9 mouse cellular contexts compared by ENCODE assay signal in genomic region chr5:92489503-92489902, GRCm38 (mm10). TPM values are rescaled to one million over a fixed set of nuclear protein-coding genes. Genes with fewer than 3 reads are reported as not detected.
DNase-seq lines count a peak whose midpoint lies in the region; ATAC-seq lines count a peak whose summit lies in the region.
"Had no signal": no experiment of that assay in that cellular context is flagged by ENCODE, and none has a peak within 500 bp of the region (broad histone marks: within the 10 kb centered on the region; RNA-seq: fewer than 3 reads in every experiment).

No protein-coding gene starts in this region.

- no peak for DNase-seq in heart, embryonic 10.5 days (ENCODE audit: low spot score)
- DNase-seq in heart, postnatal 36 days = no peak
- DNase-seq in adipocyte (ENCODE audit: low spot score) = peak; percentile 47
- DNase-seq in lung, postnatal 4 days = peak; percentile 52 to 72
- DNase-seq in B cell, adult 2 months = no peak
- DNase-seq in urinary bladder, adult 2 months (ENCODE audit: low spot score) = no peak
- no peak for DNase-seq in gastrocnemius, postnatal 4 days (ENCODE audit: low spot score in 2 of 2)

- H3K4me1 ChIP-seq in heart, embryonic 10.5 days = peaks cover 44% of the 10 kb centered on the region
- H3K4me1 ChIP-seq in heart, embryonic 16.5 days (ENCODE audit: control insufficient read depth, insufficient read depth, low read length) = peaks cover 48% of the 10 kb centered on the region

- H3K27ac ChIP-seq in heart, embryonic 10.5 days = peak overlapping the region; percentile 30; the same call in 1 of the 2 replicates
- H3K27ac ChIP-seq in heart, embryonic 16.5 days (ENCODE audit: low read length) = peak overlapping the region; percentile 74
- H3K27ac ChIP-seq: hindbrain, embryonic 15.5 days had no signal

- 28% methylated on average over 4 of the region's 4 CpGs for WGBS in heart, embryonic 10.5 days
- 8% methylated on average over 4 of the region's 4 CpGs for WGBS in heart, embryonic 16.5 days

- H3K4me2 ChIP-seq in heart, embryonic 16.5 days (ENCODE audit: low read depth, low read length) = peak overlapping the region; percentile 29
- H3K4me2 ChIP-seq: hindbrain, embryonic 15.5 days had no signal

- ATAC-seq in heart, embryonic 16.5 days (replicated peaks; ENCODE audit: extremely low read depth, insufficient read depth, low FRiP score) = 0 out of 2 replicates have a peak, but pooled peaks have one; percentile 25

- H3K27me3 ChIP-seq in heart, embryonic 10.5 days (ENCODE audit: insufficient read depth, poor library complexity, severe bottlenecking) = no peaks in the 10 kb centered on the region
- H3K27me3 ChIP-seq in heart, embryonic 16.5 days (ENCODE audit: control insufficient read depth, insufficient read depth, low read length) = no peaks in the 10 kb centered on the region
- H3K27me3 ChIP-seq: hindbrain, embryonic 15.5 days had no signal

- intact Hi-C loops in heart, postnatal 36 days (cut with DNase I) = loop anchor here (2.0 kb wide), 2 partner anchors 15 to 19 kb away; no protein-coding TSS in a partner anchor

- H3K4me3 ChIP-seq in heart, embryonic 10.5 days = no peak overlapping the region
- H3K4me3 ChIP-seq in heart, embryonic 16.5 days (ENCODE audit: low read length) = no peak overlapping the region
- H3K4me3 ChIP-seq: hindbrain, embryonic 15.5 days had no signal

- H3K9me3 ChIP-seq in heart, embryonic 10.5 days = no peaks in the 10 kb centered on the region
- peaks cover 4% of the 10 kb centered on the region for H3K9me3 ChIP-seq in heart, embryonic 16.5 days (replicated peaks; ENCODE audit: control insufficient read depth, low read length)
- H3K9me3 ChIP-seq: hindbrain, embryonic 15.5 days had no signal

- 0 out of 2 replicates have a peak overlapping the region, but pooled peaks have one; percentile 6 for H3K9ac ChIP-seq in heart, embryonic 16.5 days (ENCODE audit: low read length)
- H3K9ac ChIP-seq: hindbrain, embryonic 15.5 days had no signal

- H3K36me3 ChIP-seq in heart, embryonic 10.5 days = peaks cover 14% of the 10 kb centered on the region
- peaks cover 3% of the 10 kb centered on the region; the same call in 1 of the 2 replicates for H3K36me3 ChIP-seq in heart, embryonic 16.5 days (ENCODE audit: control insufficient read depth, insufficient read depth)

RNA-seq across cellular contexts. Expression of gene Scarb2, which starts 17.1 kb away (rescaled TPM):
- 8.3 and 12.1 TPM in 2 replicates for polyA plus RNA-seq in heart, embryonic 10.5 days (2016; fragmentation: Nextera tagmentation; extraction: Ambion mirVana)
- total RNA-seq in heart, postnatal 36 days (2021) = 10 to 100 TPM; 80.3 to 91.1 TPM
- 18.3 and 18.7 TPM in 2 replicates for polyA plus RNA-seq in heart, embryonic 16.5 days (2015; fragmentation: Nextera tagmentation; extraction: Ambion mirVana)
- 84.3 and 96.2 TPM in 2 replicates for polyA plus RNA-seq in urinary bladder, adult 2 months (2012; rRNA removed)
- 10 to 100 TPM; 90.2 to 96.8 TPM for total RNA-seq in gastrocnemius, postnatal 4 days (2021)

RNA-seq across cellular contexts. Expression of gene Nup54, which starts 54.5 kb away (rescaled TPM):
- 52.8 and 60.8 TPM in 2 replicates for polyA plus RNA-seq in heart, embryonic 10.5 days (2016; fragmentation: Nextera tagmentation; extraction: Ambion mirVana)
- 10 to 100 TPM; 15.9 to 17.1 TPM for total RNA-seq in heart, postnatal 36 days (2021)
- polyA plus RNA-seq in heart, embryonic 16.5 days (2015; fragmentation: Nextera tagmentation; extraction: Ambion mirVana) = 37.2 and 38.8 TPM in 2 replicates
- polyA plus RNA-seq in urinary bladder, adult 2 months (2012; rRNA removed) = 21.1 and 25.9 TPM in 2 replicates
- total RNA-seq in gastrocnemius, postnatal 4 days (2021) = 10 to 100 TPM; 22.6 to 25.6 TPM

Comparison
In these comparisons a context has a peak if more than half of its experiments do, and no peak if none do; other contexts are left out.
1. DNase-seq: peak in adipocyte (single experiment) and lung, postnatal 4 days (2 of 2); none in heart, embryonic 10.5 days (single experiment), heart, postnatal 36 days (0 of 2), B cell, adult 2 months (0 of 2), urinary bladder, adult 2 months (single experiment) and gastrocnemius, postnatal 4 days (0 of 2).